Mouse (Mus musculus) ovary, adult 18-20 months (tissue): ENCODE measurements around the gene Ptger1.

ENCODE experiments used
- DNase-seq: peaks from one replicate; pipeline ENCODE4 v3.0.0; 2022; ENCODE audit warnings: low spot score, mixed read lengths

Gene Ptger1

GRCm38 (mm10) chr8:83656484-83657246 lies 9.8 kb upstream of the Ptger1 start:
- no peak for DNase-seq

- no peak for DNase-seq
These were observed 5.9 kb upstream of the Ptger1 start for GRCm38 (mm10) chr8:83660545-83660944.

- DNase-seq = no peak
These were observed 5.3 kb upstream of the Ptger1 start for GRCm38 (mm10) chr8:83660995-83661680.

GRCm38 (mm10) chr8:83662421-83662826 lies 4.1 kb upstream of the Ptger1 start:
- peak; percentile 62 for DNase-seq

- DNase-seq = no peak
These were observed 2.4 kb upstream of the Ptger1 start for GRCm38 (mm10) chr8:83664096-83664495.

GRCm38 (mm10) chr8:83664931-83665625 lies 1.4 kb upstream of the Ptger1 start:
- DNase-seq = no peak

GRCm38 (mm10) chr8:83666866-83667234 lies 372 bp downstream of the Ptger1 start:
- no peak for DNase-seq

- no peak for DNase-seq
These were observed 1.0 kb downstream of the Ptger1 start for GRCm38 (mm10) chr8:83667526-83667925.

GRCm38 (mm10) chr8:83668010-83668916 lies 1.8 kb downstream of the Ptger1 start:
- DNase-seq = peak; percentile 23

- DNase-seq = no peak
These were observed 2.5 kb downstream of the Ptger1 start for GRCm38 (mm10) chr8:83669013-83669412.

GRCm38 (mm10) chr8:83672936-83673335 lies 6.5 kb downstream of the Ptger1 start:
- no peak for DNase-seq

GRCm38 (mm10) chr8:83674497-83674896 lies 8.0 kb downstream of the Ptger1 start:
- no peak for DNase-seq

- DNase-seq = no peak
These were observed 13.4 kb downstream of the Ptger1 start for GRCm38 (mm10) chr8:83679866-83680265.

- DNase-seq = no peak
These were observed 14.1 kb downstream of the Ptger1 start for GRCm38 (mm10) chr8:83680603-83681002.

GRCm38 (mm10) chr8:83681099-83681498 lies 14.6 kb downstream of the Ptger1 start:
- no peak for DNase-seq

- no peak for DNase-seq
These were observed 18.0 kb downstream of the Ptger1 start for GRCm38 (mm10) chr8:83684517-83684916.

- DNase-seq = no peak
These were observed 22.8 kb downstream of the Ptger1 start for GRCm38 (mm10) chr8:83689264-83689663.

GRCm38 (mm10) chr8:83693609-83694236 lies 27.2 kb downstream of the Ptger1 start:
- DNase-seq = no peak

- no peak for DNase-seq
These were observed 28.1 kb downstream of the Ptger1 start for GRCm38 (mm10) chr8:83694369-83695160.

- no peak for DNase-seq
These were observed 29.1 kb downstream of the Ptger1 start for GRCm38 (mm10) chr8:83695351-83696106.
